Mouse (Mus musculus) G1E (cell line): Measurements from ENCODE around the gene Tnfsf9.

Source experiments
- CTCF ChIP-seq: IDR thresholded peaks from 2 replicates; pipeline ENCODE4 v1.5.1; 2012; ENCODE audit warnings: low read depth, low read length, inconsistent platforms, mixed read lengths
- GATA1 ChIP-seq: IDR thresholded peaks from 2 replicates; pipeline ENCODE4 v1.6.1; 2012; ENCODE audit warnings: borderline replicate concordance, low read length, inconsistent platforms, mixed read lengths
- POLR2AphosphoS5 ChIP-seq: IDR thresholded peaks from 2 replicates; pipeline ENCODE4 v1.6.1; 2012; ENCODE audit warnings: low read depth, low read length, inconsistent platforms; ENCODE audit not compliant: insufficient replicate concordance
- TAL1 ChIP-seq: conservative IDR thresholded peaks from 2 replicates; pipeline ENCODE4 v1.6.1; 2012; ENCODE audit warnings: low read depth, low read length, inconsistent platforms, mixed read lengths

- no peak for TF ChIP-seq CTCF
- no peak for TF ChIP-seq GATA1
- TF ChIP-seq POLR2AphosphoS5, result no peak
- no peak for TF ChIP-seq TAL1
These were observed 45.6 kb upstream of the Tnfsf9 start, which contains the start of gene Slc25a23 for GRCm38 (mm10) chr17:57059486-57059977.
